Mouse (Mus musculus): ENCODE data around the gene Slc9a3r2. TPM values are rescaled to one million over a fixed set of nuclear protein-coding genes. Genes with fewer than 3 reads are reported as not detected.
A peak's percentile ranks its signal among the peaks of the same experiment; 100 is the strongest.

The Slc9a3r2 gene
- polyA plus RNA-seq, 1 experiment from 2014 or later, result 28.1 TPM

GRCm38 (mm10) chr17:24593992-24594890 lies 55.9 kb downstream of the Slc9a3r2 start:
- no peak overlapping the region for H3K4me2 ChIP-seq (ENCODE audit: low read length)
- no peaks in the 10 kb centered on the region for H3K4me1 ChIP-seq (replicated peaks; ENCODE audit: control insufficient read depth, insufficient read depth, low read length)
- H3K9me3 ChIP-seq (ENCODE audit: control insufficient read depth, low read length), result no peaks in the 10 kb centered on the region
- peaks cover 55% of the 10 kb centered on the region for H3K36me3 ChIP-seq (ENCODE audit: control insufficient read depth, insufficient read depth)
- H3K4me3 ChIP-seq (replicated peaks; ENCODE audit: low read length), result no peak overlapping the region
- H3K9ac ChIP-seq (replicated peaks; ENCODE audit: low read depth, low read length), result no peak overlapping the region
- 94% methylated on average over 26 of the region's 26 CpGs for WGBS
- ATAC-seq, result 0 out of 2 replicates have a peak, but pooled peaks have one; percentile 28
- H3K27me3 ChIP-seq (replicated peaks; ENCODE audit: control insufficient read depth, insufficient read depth, low read length), result no peaks in the 10 kb centered on the region
- H3K27ac ChIP-seq (ENCODE audit: low read length), result no peak overlapping the region

DNA sequence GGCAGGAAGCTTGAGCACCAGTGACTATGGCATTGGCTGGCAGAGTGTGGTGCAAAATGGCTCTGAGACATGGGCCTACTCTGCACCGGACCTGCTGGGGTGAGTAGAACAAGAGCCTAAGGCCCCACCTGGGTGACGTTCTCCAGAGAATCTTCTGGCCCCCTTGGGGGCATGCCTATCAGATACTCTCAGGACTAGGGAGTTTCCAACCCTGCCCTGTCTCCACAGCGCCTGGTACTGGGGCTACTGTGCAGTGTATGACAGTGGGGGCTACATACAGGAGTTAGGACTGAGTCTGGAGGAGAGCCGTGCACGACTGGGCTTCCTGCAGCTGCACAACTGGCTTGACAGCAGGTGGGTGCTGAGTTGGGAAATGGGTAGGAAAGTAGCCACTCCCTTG lies 56.9 kb downstream of the Slc9a3r2 start:
- no peaks in the 10 kb centered on the region for H3K27me3 ChIP-seq (replicated peaks; ENCODE audit: control insufficient read depth, insufficient read depth, low read length)
- H3K27ac ChIP-seq (ENCODE audit: low read length), result no peak overlapping the region
- 87% methylated on average over 5 of the region's 5 CpGs for WGBS

GRCm38 (mm10) chr17:24591695-24592094 lies 58.4 kb downstream of the Slc9a3r2 start:
- H3K27ac ChIP-seq (ENCODE audit: low read length), result no peak overlapping the region
- no peak overlapping the region for H3K4me2 ChIP-seq (ENCODE audit: low read length)
- H3K27me3 ChIP-seq (replicated peaks; ENCODE audit: control insufficient read depth, insufficient read depth, low read length), result no peaks in the 10 kb centered on the region
- ATAC-seq, result no peak
- no peaks in the 10 kb centered on the region for H3K9me3 ChIP-seq (ENCODE audit: control insufficient read depth, low read length)
- no peak overlapping the region for H3K9ac ChIP-seq (replicated peaks; ENCODE audit: low read depth, low read length)
- WGBS, result 97% methylated on average over 5 of the region's 5 CpGs
- H3K4me3 ChIP-seq (replicated peaks; ENCODE audit: low read length), result no peak overlapping the region
- no peaks in the 10 kb centered on the region for H3K4me1 ChIP-seq (replicated peaks; ENCODE audit: control insufficient read depth, insufficient read depth, low read length)
- H3K36me3 ChIP-seq (ENCODE audit: control insufficient read depth, insufficient read depth), result peaks cover 45% of the 10 kb centered on the region

More for the DNA sequence above, 56.9 kb downstream of the Slc9a3r2 start:
- Histone ChIP-seq H3K4me2 (ENCODE audit: low read length) (no peak overlapping the region), H3K9ac (replicated peaks; ENCODE audit: low read depth, low read length) (no peak overlapping the region), H3K9me3 (ENCODE audit: control insufficient read depth, low read length) (no peaks in the 10 kb centered on the region), H3K4me1 (replicated peaks; ENCODE audit: control insufficient read depth, insufficient read depth, low read length) (no peaks in the 10 kb centered on the region), H3K36me3 (ENCODE audit: control insufficient read depth, insufficient read depth) (peaks cover 55% of the 10 kb centered on the region), H3K4me3 (replicated peaks; ENCODE audit: low read length) (no peak overlapping the region)
- no peak for ATAC-seq

GRCm38 (mm10) chr17:24590943-24591342 lies 59.2 kb downstream of the Slc9a3r2 start:
- H3K4me2 ChIP-seq (ENCODE audit: low read length), result no peak overlapping the region
- no peaks in the 10 kb centered on the region for H3K9me3 ChIP-seq (ENCODE audit: control insufficient read depth, low read length)
- no peaks in the 10 kb centered on the region for H3K4me1 ChIP-seq (replicated peaks; ENCODE audit: control insufficient read depth, insufficient read depth, low read length)
- no peak overlapping the region for H3K27ac ChIP-seq (ENCODE audit: low read length)
- WGBS, result 75% methylated on average over 3 of the region's 3 CpGs
- no peak overlapping the region for H3K9ac ChIP-seq (replicated peaks; ENCODE audit: low read depth, low read length)
- no peak for ATAC-seq
- no peaks in the 10 kb centered on the region for H3K27me3 ChIP-seq (replicated peaks; ENCODE audit: control insufficient read depth, insufficient read depth, low read length)
- no peak overlapping the region for H3K4me3 ChIP-seq (replicated peaks; ENCODE audit: low read length)
- H3K36me3 ChIP-seq (ENCODE audit: control insufficient read depth, insufficient read depth), result peaks cover 47% of the 10 kb centered on the region

Small RNAs within 50 kb of the gene (microRNA-seq; reads per million reads assigned to microRNA genes)
- not detected for gene Gm24589

Other genes with a start within 250 kb of the Slc9a3r2 start
- gene Rnps1, start 235.8 kb downstream of the Slc9a3r2 start, polyA plus RNA-seq (2015; fragmentation: Nextera tagmentation; extraction: Ambion mirVana), result 362 and 389 TPM in 2 replicates
- 30.4 and 34.8 TPM in 2 replicates for gene Eci1, start 223.7 kb downstream of the Slc9a3r2 start, polyA plus RNA-seq (2015; fragmentation: Nextera tagmentation; extraction: Ambion mirVana)
- gene Dnase1l2, start 207.2 kb downstream of the Slc9a3r2 start, polyA plus RNA-seq (2015; fragmentation: Nextera tagmentation; extraction: Ambion mirVana), result 6.2 and 9.5 TPM in 2 replicates
- gene E4f1, start 180.0 kb downstream of the Slc9a3r2 start, polyA plus RNA-seq (2015; fragmentation: Nextera tagmentation; extraction: Ambion mirVana), result 37.9 and 54.0 TPM in 2 replicates
- 50.5 and 54.0 TPM in 2 replicates for gene Pgp, start 179.9 kb downstream of the Slc9a3r2 start, polyA plus RNA-seq (2015; fragmentation: Nextera tagmentation; extraction: Ambion mirVana)
- 0.39 and 0.92 TPM in 2 replicates for gene Bricd5, start 176.4 kb downstream of the Slc9a3r2 start, polyA plus RNA-seq (2015; fragmentation: Nextera tagmentation; extraction: Ambion mirVana)
- gene Mlst8, start 171.2 kb downstream of the Slc9a3r2 start, polyA plus RNA-seq (2015; fragmentation: Nextera tagmentation; extraction: Ambion mirVana), result 38.9 and 42.4 TPM in 2 replicates
- gene Caskin1, start 161.7 kb downstream of the Slc9a3r2 start, polyA plus RNA-seq (2015; fragmentation: Nextera tagmentation; extraction: Ambion mirVana), result 18.8 and 30.4 TPM in 2 replicates
- 108 and 121 TPM in 2 replicates for gene Traf7, start 122.4 kb downstream of the Slc9a3r2 start, polyA plus RNA-seq (2015; fragmentation: Nextera tagmentation; extraction: Ambion mirVana)
- gene Rab26, start 116.1 kb downstream of the Slc9a3r2 start, polyA plus RNA-seq (2015; fragmentation: Nextera tagmentation; extraction: Ambion mirVana), result 6.8 and 10.9 TPM in 2 replicates
- 18.3 and 27.6 TPM in 2 replicates for gene Pkd1, start 100.5 kb downstream of the Slc9a3r2 start, polyA plus RNA-seq (2015; fragmentation: Nextera tagmentation; extraction: Ambion mirVana)
- gene Tsc2, start 17.7 kb downstream of the Slc9a3r2 start, polyA plus RNA-seq (2015; fragmentation: Nextera tagmentation; extraction: Ambion mirVana), result 80.4 and 86.8 TPM in 2 replicates
- gene Nthl1, start 17.6 kb downstream of the Slc9a3r2 start, polyA plus RNA-seq (2015; fragmentation: Nextera tagmentation; extraction: Ambion mirVana), result 13.4 and 14.4 TPM in 2 replicates
- not detected in 2 replicates for gene Npw, start 8.1 kb upstream of the Slc9a3r2 start, polyA plus RNA-seq (2015; fragmentation: Nextera tagmentation; extraction: Ambion mirVana)
- 17.9 and 22.0 TPM in 2 replicates for gene Zfp598, start 19.4 kb upstream of the Slc9a3r2 start, polyA plus RNA-seq (2015; fragmentation: Nextera tagmentation; extraction: Ambion mirVana)
- gene Syngr3, start 39.6 kb upstream of the Slc9a3r2 start, polyA plus RNA-seq (2015; fragmentation: Nextera tagmentation; extraction: Ambion mirVana), result 143 and 193 TPM in 2 replicates
- 35.0 and 35.4 TPM in 2 replicates for gene Gfer, start 45.8 kb upstream of the Slc9a3r2 start, polyA plus RNA-seq (2015; fragmentation: Nextera tagmentation; extraction: Ambion mirVana)
- gene Noxo1, start 45.9 kb upstream of the Slc9a3r2 start, polyA plus RNA-seq (2015; fragmentation: Nextera tagmentation; extraction: Ambion mirVana), result 2.0 and 2.7 TPM in 2 replicates
- gene Tbl3, start 57.3 kb upstream of the Slc9a3r2 start, polyA plus RNA-seq (2015; fragmentation: Nextera tagmentation; extraction: Ambion mirVana), result 83.7 and 85.5 TPM in 2 replicates
- gene Rnf151, start 67.7 kb upstream of the Slc9a3r2 start, polyA plus RNA-seq (2015; fragmentation: Nextera tagmentation; extraction: Ambion mirVana), result not detected in 2 replicates
- 787 and 797 TPM in 2 replicates for gene Rps2, start 67.8 kb upstream of the Slc9a3r2 start, polyA plus RNA-seq (2015; fragmentation: Nextera tagmentation; extraction: Ambion mirVana)
- gene Ndufb10, start 74.2 kb upstream of the Slc9a3r2 start, polyA plus RNA-seq (2015; fragmentation: Nextera tagmentation; extraction: Ambion mirVana), result 220 and 233 TPM in 2 replicates
- not detected in 2 replicates for gene Rpl3l, start 77.5 kb upstream of the Slc9a3r2 start, polyA plus RNA-seq (2015; fragmentation: Nextera tagmentation; extraction: Ambion mirVana)
- gene Msrb1, start 86.3 kb upstream of the Slc9a3r2 start, polyA plus RNA-seq (2015; fragmentation: Nextera tagmentation; extraction: Ambion mirVana), result 20.0 and 21.1 TPM in 2 replicates
- gene Hs3st6, start 102.7 kb upstream of the Slc9a3r2 start, polyA plus RNA-seq (2015; fragmentation: Nextera tagmentation; extraction: Ambion mirVana), result 0.32 TPM in 1 of 2 replicates, not detected in the other
- not detected in 2 replicates for gene Meiob, start 154.0 kb upstream of the Slc9a3r2 start, polyA plus RNA-seq (2015; fragmentation: Nextera tagmentation; extraction: Ambion mirVana)
- gene Hagh, start 189.8 kb upstream of the Slc9a3r2 start, polyA plus RNA-seq (2015; fragmentation: Nextera tagmentation; extraction: Ambion mirVana), result 40.2 and 50.1 TPM in 2 replicates
- 14.4 and 17.8 TPM in 2 replicates for gene Fahd1, start 200.0 kb upstream of the Slc9a3r2 start, polyA plus RNA-seq (2015; fragmentation: Nextera tagmentation; extraction: Ambion mirVana)
- gene Igfals, start 215.7 kb upstream of the Slc9a3r2 start, polyA plus RNA-seq (2015; fragmentation: Nextera tagmentation; extraction: Ambion mirVana), result 0.19 TPM in 1 of 2 replicates, not detected in the other
- gene Nubp2, start 236.0 kb upstream of the Slc9a3r2 start, polyA plus RNA-seq (2015; fragmentation: Nextera tagmentation; extraction: Ambion mirVana), result 66.8 and 71.1 TPM in 2 replicates
- gene Spsb3, start 236.3 kb upstream of the Slc9a3r2 start, polyA plus RNA-seq (2015; fragmentation: Nextera tagmentation; extraction: Ambion mirVana), result 82.1 and 86.8 TPM in 2 replicates
- gene Eme2, start 244.8 kb upstream of the Slc9a3r2 start, polyA plus RNA-seq (2015; fragmentation: Nextera tagmentation; extraction: Ambion mirVana), result 32.4 and 35.7 TPM in 2 replicates
- 72.3 and 79.8 TPM in 2 replicates for gene Mrps34, start 244.8 kb upstream of the Slc9a3r2 start, polyA plus RNA-seq (2015; fragmentation: Nextera tagmentation; extraction: Ambion mirVana)
- gene Nme3, start 246.2 kb upstream of the Slc9a3r2 start, polyA plus RNA-seq (2015; fragmentation: Nextera tagmentation; extraction: Ambion mirVana), result 63.4 and 76.1 TPM in 2 replicates

Data from forebrain, embryonic 16.5 days (tissue).